Mouse (Mus musculus) layer of hippocampus, adult 18-20 months (tissue): ENCODE data around the gene Rfx1. TPM values are rescaled to one million over a fixed set of nuclear protein-coding genes. Genes with fewer than 3 reads are reported as not detected.

Experiments used
- DNase-seq, 2 experiments: peaks; one replicate each; pipeline ENCODE4 v3.0.0; 2022; ENCODE audit warnings: low spot score in 2 of 2
- long read RNA-seq: library from polyadenylated mRNA; stranded (forward); transcript quantifications from one replicate; pipeline ENCODE4 v2.0.0, GENCODE M21; 2021
- total RNA-seq, 2 experiments: library from RNA; stranded (reverse); gene quantifications; 2 replicates each; pipeline ENCODE4 v1.2.3; 2021

Gene Rfx1
- 10 to 100 TPM; 27.3 to 28.1 TPM for total RNA-seq
- long read RNA-seq, full-length matches to known transcripts: 10 of 21 reads
- long read RNA-seq, partial matches to known transcripts: 3 of 21 reads
- long read RNA-seq, other reads (novel, unspliced or antisense): 8 of 21 reads

- peak; percentile 100 for DNase-seq
These were observed at the start of gene Rfx1 for GRCm38 (mm10) chr8:84066291-84066930. Gene Rfx1 (plus strand): TSS chr8:84066834.

- DNase-seq: no peak
These were observed 46.9 kb upstream of the Rfx1 start for GRCm38 (mm10) chr8:84019738-84020137.

GRCm38 (mm10) chr8:84021096-84021495 is 45.5 kb upstream of the Rfx1 start, which contains the start of gene Palm3:
Gene Palm3 (plus strand): TSS chr8:84021471.
- no peak for DNase-seq

- DNase-seq: no peak
These were observed 45.1 kb upstream of the Rfx1 start for GRCm38 (mm10) chr8:84021569-84021968.

- no peak for DNase-seq
These were observed 43.5 kb upstream of the Rfx1 start for GRCm38 (mm10) chr8:84023085-84023484.

- DNase-seq: no peak
These were observed 43.0 kb upstream of the Rfx1 start for GRCm38 (mm10) chr8:84023631-84024030.

GRCm38 (mm10) chr8:84024171-84024570 is 42.5 kb upstream of the Rfx1 start:
- DNase-seq: no peak

- DNase-seq: peak in 1 of 2 experiments; percentile 34
These were observed 40.8 kb upstream of the Rfx1 start for GRCm38 (mm10) chr8:84025863-84026262.

GRCm38 (mm10) chr8:84027449-84027848 is 39.2 kb upstream of the Rfx1 start:
- DNase-seq: no peak

- DNase-seq: no peak
These were observed 37.4 kb upstream of the Rfx1 start for GRCm38 (mm10) chr8:84029272-84029671.

- DNase-seq: no peak
These were observed 33.9 kb upstream of the Rfx1 start for GRCm38 (mm10) chr8:84032777-84033176.

- no peak for DNase-seq
These were observed 28.6 kb upstream of the Rfx1 start for GRCm38 (mm10) chr8:84038015-84038414.

GRCm38 (mm10) chr8:84039050-84039449 is 27.6 kb upstream of the Rfx1 start:
- peak; percentile 53 to 87 for DNase-seq

- DNase-seq: peak in 1 of 2 experiments; percentile 29
These were observed 24.3 kb upstream of the Rfx1 start, which contains the start of gene Il27ra for GRCm38 (mm10) chr8:84042066-84042947. Gene Il27ra (minus strand): TSS chr8:84042589.

- no peak for DNase-seq
These were observed 23.7 kb upstream of the Rfx1 start for GRCm38 (mm10) chr8:84042948-84043342.

GRCm38 (mm10) chr8:84044103-84044502 is 22.5 kb upstream of the Rfx1 start:
- no peak for DNase-seq

- DNase-seq: no peak
These were observed 21.7 kb upstream of the Rfx1 start, which contains the start of gene Rln3 for GRCm38 (mm10) chr8:84044900-84045299. Gene Rln3 (minus strand): TSS chr8:84045000.

- DNase-seq: no peak
These were observed 20.1 kb upstream of the Rfx1 start for GRCm38 (mm10) chr8:84046505-84046904.

GRCm38 (mm10) chr8:84048171-84048570 is 18.5 kb upstream of the Rfx1 start:
- DNase-seq: no peak

GRCm38 (mm10) chr8:84052746-84053145 is 13.9 kb upstream of the Rfx1 start:
- no peak for DNase-seq

GRCm38 (mm10) chr8:84053229-84053628 is 13.4 kb upstream of the Rfx1 start:
- DNase-seq: no peak

- no peak for DNase-seq
These were observed 8.8 kb upstream of the Rfx1 start for GRCm38 (mm10) chr8:84057827-84058226.
